Mouse (Mus musculus): ENCODE measurements around the gene Tcta. TPM values are rescaled to one million over a fixed set of nuclear protein-coding genes. Genes with fewer than 3 reads are reported as not detected.
A peak's percentile ranks its signal among the peaks of the same experiment; 100 is the strongest.
"Not testable (repeated sequence)": the region's sequence is repeated elsewhere in the genome, so short reads cannot be mapped to it uniquely, and the experiment has no call there.

Tcta gene
- total RNA-seq (2022), result 10 to 100 TPM; 31.7 to 39.2 (median 36.8) TPM

GRCm38 (mm10) chr9:108305629-108306520 is at the start of gene Tcta, which contains the start of gene Rhoa:
TSS of gene Tcta (minus strand) at chr9:108306160.
TSS of gene Rhoa (plus strand) at chr9:108306129.
- peak; percentile 99 to 100 for DNase-seq (ENCODE audit: low spot score in 2 of 2)

DNA sequence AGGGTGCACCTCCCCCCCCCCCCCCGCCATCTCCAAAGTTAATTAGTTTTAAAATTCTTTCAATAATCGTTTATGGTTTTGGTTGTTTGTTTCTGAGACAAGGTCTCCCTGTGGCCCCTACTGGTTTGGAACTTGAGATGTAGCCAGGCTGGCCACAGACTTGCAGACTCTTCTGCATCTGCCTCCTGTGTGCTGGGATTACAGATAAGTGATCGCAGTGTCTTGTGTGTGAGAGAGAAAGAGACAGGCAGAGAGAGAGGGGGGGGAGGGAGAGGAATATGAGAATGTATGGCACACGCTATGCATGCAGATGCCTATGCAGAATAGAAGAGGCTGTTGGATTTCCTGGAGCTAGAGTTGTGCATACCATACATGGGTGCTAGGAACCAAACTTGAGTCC is 43.8 kb upstream of the Tcta start:
- DNase-seq (ENCODE audit: low spot score in 2 of 2), result no peak

DNA sequence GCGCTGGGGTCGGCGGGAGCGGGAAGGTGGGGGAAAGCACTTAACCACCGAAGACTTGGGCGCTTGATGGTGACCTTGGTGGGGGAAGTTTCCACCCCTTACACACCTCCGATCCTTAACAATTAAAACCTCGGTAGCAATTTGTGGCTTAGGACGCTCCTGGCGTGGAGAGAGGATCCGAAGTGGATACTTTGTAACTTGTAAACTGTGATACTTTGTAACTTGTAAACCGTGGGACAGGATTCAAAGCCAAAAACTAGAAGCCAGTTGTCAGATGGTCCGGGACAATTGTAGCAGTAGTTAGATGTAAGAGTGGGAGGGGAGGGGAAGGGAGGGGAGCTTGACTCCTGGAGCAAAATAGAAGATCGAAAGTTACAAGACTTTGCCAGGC is 42.3 kb upstream of the Tcta start:
- DNase-seq (ENCODE audit: low spot score in 2 of 2), result no peak

DNA sequence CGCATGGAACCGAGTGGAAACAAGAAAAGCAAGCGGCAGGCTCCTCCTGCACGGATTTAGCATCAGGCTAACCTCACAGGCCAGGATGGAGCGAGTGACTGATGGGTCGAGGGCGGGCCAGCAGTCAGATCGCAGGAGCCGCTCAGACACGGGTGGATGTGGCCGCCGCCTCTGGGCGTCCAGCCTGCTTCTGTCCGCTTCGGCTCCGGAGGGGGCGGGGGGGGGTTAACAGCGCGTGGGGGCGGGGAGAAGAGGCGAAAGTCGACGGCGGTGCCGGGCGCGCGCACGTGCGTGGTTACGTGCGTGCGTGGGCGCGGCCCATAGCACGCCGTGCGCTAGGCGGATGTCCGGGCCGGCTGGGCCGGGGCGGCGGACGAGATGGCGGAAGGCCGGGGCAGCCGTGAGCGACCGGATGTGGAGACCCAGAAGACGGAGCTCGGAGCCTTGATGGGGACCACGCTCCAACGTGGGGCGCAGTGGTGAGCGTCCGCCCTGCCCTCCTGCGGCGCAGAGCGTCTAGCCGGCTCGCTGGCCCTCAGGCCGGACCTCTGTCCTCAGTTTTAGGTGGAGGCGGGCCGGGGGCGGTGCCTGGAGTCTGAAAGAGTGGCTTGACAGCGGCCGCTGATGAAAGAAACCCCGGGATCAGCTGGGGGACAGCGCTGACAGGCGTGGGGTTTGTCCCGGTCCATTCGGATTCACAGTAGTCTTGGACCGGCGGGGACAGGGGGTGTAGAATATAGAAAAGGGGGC is 41.8 kb upstream of the Tcta start, which contains the start of gene Usp4:
Usp4 (plus strand) TSS at position 314 of the 750 bp plus-strand sequence.
- DNase-seq (ENCODE audit: low spot score in 2 of 2), result peak; percentile 65 to 81

DNA sequence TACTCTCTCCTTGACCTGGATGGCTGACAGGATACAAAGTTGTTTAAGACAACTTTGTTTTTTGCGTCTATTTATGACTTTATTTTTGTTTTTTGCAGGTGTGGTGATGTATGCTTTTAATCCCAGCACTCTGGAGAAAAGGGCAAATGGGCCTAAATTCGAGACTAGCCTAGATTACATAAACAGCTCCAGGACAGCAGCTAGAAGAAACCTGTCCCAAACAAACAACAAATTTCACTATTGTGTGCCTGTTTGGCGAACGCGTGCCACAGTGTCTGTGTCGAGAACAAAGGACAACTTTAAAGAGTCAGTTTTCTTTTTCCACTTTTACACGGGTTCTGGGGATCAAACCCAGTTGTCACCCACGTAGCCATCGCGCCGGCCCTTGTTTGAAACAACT is 41.1 kb upstream of the Tcta start:
- DNase-seq (ENCODE audit: low spot score in 2 of 2), result no peak

DNA sequence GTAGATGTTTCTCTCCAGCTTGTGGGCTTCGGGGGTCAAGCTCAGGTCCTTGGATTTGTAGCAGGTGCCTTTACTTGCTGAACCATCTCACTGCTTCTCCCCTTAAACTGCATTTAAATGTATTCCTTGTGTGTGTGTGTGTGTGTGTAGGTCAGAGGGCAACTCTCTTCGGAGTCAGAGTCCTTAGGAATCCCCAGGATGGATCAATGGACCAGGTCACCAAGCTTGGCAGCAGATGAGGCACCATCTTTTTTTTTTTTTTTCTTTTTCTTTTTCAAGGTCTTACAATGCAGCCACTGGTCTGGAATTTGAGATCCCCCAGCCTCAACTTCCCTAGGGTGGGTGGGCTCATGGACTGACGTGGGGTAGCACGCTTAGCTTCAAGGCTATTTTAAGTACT is 38.5 kb upstream of the Tcta start:
- no peak for DNase-seq (ENCODE audit: low spot score in 2 of 2)

DNA sequence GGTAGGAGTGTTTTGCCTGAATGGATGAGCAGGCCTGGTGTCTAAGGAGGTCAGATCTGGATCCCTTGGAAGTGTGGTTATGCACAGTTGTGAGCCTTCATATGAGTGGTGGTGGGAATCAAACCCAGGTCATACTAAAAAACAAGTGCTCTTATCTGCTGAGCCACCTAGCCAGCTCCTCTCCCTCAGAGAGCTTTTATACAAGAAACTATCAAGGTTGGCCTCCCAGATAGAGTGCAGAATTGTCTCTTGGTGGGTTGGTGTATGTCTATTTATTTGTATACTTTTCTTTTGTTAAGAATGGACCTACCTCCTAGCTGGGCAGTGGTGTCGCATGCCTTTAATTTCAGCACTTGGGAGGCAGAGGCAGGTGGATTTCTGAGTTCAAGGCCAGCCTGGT is 37.9 kb upstream of the Tcta start:
- no peak for DNase-seq (ENCODE audit: low spot score in 2 of 2)

DNA sequence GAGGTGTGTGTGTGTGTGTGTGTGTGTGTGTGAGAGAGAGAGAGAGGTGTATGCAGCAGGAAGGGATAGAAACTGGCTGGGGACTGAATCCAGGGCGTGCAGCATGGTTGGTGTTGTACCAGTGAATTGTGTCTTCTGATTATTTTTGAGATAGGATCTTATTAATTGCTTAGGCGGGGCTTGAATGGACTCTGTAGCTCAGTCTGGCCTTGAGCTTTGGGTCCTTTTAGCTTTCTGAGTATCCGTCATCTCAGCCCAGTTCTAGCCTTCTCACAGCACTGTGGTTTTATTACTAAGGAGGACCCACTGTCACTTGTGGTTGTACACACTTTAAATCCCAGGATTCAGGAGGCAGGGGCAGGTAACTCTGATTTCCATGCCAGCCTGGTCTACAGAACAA is 37.4 kb upstream of the Tcta start:
- DNase-seq (ENCODE audit: low spot score in 2 of 2), result no peak

- no peak for DNase-seq (ENCODE audit: low spot score in 2 of 2)
Observed at GRCm38 (mm10) chr9:108342301-108342831, 36.4 kb upstream of the Tcta start.

GRCm38 (mm10) chr9:108341801-108342200 is 35.8 kb upstream of the Tcta start:
- DNase-seq (ENCODE audit: low spot score in 2 of 2), result no peak

DNA sequence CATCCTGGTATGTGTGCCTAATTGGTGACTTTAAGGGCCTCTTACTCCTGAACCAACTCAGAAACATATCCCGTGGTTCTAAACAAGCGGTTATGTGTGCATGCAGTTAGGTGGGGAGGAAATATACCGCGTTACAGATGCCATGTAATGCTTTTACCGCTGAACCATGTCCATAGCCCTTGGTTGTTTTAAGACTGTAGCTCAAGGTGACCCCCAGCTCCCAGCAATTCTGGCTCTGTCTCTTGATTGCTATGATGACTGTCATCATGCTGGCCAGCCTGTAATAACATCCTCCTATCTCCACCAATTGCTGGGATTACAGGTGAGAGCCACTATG is 35.1 kb upstream of the Tcta start:
- no peak for DNase-seq (ENCODE audit: low spot score in 2 of 2)

- no peak for DNase-seq (ENCODE audit: low spot score in 2 of 2)
Observed at GRCm38 (mm10) chr9:108340258-108341138, 34.5 kb upstream of the Tcta start.

GRCm38 (mm10) chr9:108339886-108340257 is 33.9 kb upstream of the Tcta start:
- no peak for DNase-seq (ENCODE audit: low spot score in 2 of 2)

DNA sequence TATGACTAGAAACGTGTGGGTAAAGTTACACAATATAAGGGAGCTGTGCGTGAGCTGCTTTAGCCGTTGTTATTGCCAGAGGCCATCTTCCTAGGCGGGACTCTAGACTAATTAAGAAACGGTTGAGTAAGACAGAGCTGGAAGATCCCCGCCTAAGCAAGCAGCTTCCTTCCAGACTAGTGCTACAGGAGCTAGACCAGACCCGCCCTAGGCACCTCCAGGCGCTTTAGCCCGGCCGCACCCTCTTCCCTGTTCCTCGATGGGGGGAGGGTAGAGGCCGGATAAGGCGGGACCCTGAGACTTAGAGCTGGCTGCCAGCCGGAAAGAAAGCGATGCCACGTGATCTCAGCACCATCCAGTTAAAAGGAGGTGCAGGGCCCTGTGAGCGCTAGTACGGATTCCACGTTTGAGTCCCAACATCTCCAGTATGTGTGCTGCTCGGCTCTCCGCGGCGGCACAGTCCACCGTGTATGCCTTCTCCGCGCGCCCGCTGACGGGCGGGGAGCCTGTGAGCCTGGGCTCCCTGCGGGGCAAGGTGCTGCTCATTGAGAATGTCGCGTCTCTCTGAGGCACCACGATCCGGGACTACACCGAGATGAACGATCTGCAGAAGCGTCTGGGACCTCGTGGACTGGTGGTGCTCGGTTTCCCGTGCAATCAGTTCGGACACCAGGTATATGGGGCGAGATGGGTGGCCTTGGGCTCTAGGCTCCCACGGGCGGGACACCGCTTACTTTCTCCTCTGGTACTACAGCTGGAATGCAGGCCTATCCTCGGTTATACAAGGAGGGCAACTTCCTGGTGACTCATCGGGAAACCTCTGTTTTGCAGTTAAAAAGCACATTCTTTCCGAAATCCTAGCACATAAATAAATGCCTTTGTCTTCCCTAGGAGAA is 33.2 kb upstream of the Tcta start, which contains the start of gene Gpx1:
Gpx1 (plus strand) TSS at position 18 of the 896 bp plus-strand sequence.
- DNase-seq (ENCODE audit: low spot score in 2 of 2), result peak; percentile 78 to 81

- DNase-seq (ENCODE audit: low spot score in 2 of 2), result no peak
Observed at GRCm38 (mm10) chr9:108338551-108338885, 32.6 kb upstream of the Tcta start.

DNA sequence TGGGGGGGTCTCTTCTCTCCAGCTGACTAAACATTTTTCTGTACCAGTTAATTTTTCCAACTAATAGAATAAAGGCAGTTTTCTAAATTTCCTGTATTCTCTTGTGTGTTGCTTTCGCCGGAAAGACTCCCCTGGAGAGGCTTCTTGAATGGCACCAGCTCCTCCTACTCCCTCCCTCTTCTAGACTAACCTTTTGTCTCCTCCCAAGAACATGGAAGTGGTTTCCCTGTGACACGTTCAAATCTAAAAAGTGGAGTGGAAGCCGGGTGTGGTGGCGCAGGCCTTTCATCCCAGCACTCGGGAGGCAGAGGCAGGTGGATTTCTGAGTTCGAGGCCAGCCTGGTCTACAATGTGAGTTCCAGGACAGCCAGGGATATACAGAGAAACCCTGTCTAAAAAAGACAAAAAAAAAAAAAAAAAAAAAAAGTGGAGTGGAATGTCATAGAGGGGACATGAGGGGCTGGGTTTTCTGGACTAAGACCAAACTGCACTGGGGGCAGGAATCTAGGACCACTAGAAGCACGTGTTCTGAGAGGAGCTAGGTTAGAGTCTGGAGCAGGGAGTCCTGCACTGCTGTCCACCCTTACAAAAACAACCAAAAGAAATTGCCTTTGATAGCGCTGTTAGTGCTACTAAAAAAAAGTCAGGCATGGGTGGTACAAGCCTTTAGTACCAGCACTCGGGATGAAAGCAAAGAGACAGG is 32.0 kb upstream of the Tcta start:
- no peak for DNase-seq (ENCODE audit: low spot score in 2 of 2)

DNA sequence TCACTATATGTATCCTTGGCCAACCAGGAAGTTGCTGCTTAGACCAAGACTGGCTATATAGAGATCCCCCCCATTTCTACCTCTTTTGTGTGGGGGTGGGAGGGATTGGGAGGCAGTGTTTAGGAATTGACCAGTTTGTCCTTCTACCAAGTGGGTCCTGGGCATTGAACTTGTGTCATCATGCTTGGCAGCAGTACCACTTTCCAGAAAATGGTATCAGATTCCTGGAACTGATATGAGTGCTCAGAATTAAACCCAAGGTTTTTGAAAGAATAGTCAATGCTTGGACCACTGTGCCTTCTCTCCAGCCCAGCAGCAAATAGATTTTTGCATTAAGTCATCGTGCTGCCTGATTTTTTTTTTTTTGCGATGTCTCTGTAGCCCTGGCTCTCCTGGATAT is 19.9 kb upstream of the Tcta start:
- DNase-seq (ENCODE audit: low spot score in 2 of 2), result no peak

DNA sequence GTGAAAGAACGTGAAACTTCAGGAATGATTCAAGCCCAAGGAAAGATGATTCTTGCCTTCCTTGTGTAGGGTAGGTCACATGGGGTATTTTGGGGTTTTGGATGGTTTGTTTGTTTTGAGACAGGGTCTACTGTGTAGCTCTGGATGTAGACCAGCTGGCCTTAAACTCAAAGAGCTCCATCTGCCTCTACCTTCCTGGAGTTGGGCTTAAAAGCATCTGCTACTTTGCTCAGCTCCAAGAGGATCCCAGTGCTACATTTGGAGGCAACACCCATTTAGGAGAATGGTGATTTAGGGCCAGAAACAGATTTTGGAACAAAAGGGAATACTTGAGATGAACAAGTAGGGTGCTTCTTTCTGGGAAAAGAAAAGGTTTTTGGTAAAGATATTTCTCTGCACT is 18.8 kb upstream of the Tcta start:
- DNase-seq (ENCODE audit: low spot score in 2 of 2), result peak in 1 of 2 experiments; percentile 17

- not testable (repeated sequence) for DNase-seq (ENCODE audit: low spot score in 2 of 2)
Observed at GRCm38 (mm10) chr9:108322054-108322453, 16.1 kb upstream of the Tcta start.

DNA sequence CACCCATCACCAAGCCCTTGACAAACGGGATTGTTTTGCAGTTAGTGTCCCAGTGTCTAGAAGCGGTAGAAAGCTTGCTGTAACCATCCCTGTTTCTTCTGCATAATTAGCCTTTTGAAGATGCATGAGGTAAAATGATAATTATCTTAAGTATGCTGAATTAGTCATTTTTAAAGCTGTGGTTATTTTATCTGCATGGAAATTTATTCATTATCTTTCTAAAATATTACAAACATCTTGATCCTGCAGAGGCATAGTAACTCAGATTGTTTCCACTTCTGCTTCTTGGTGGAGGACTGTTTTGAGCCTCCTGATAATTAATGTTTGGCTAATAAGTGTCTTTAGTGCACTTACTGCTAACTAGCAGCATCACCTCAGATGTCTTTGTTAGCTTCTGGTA is 12.5 kb upstream of the Tcta start:
- no peak for DNase-seq (ENCODE audit: low spot score in 2 of 2)

Measured in layer of hippocampus, adult 8-10 months (tissue).